Mouse (Mus musculus) kidney, postnatal 4 days (tissue): ENCODE results near the gene Dbi.

ENCODE experiments used
- DNase-seq, 2 experiments: peaks; one replicate each; pipeline ENCODE4 v3.0.0; 2021; ENCODE audit warnings: mixed read lengths in 2 of 2

The Dbi gene

GRCm38 (mm10) chr1:120120141-120120968 is 523 bp downstream of the Dbi start:
- peak; percentile 52 to 72 for DNase-seq

GRCm38 (mm10) chr1:120119389-120119788 is 1.5 kb downstream of the Dbi start:
- no peak for DNase-seq

GRCm38 (mm10) chr1:120118854-120119253 is 2.0 kb downstream of the Dbi start:
- DNase-seq: no peak

GRCm38 (mm10) chr1:120116106-120116505 is 4.8 kb downstream of the Dbi start:
- DNase-seq: peak; percentile 43 to 61

- DNase-seq: no peak
Observed at GRCm38 (mm10) chr1:120115671-120116081, 5.2 kb downstream of the Dbi start.

- DNase-seq: no peak
Observed at GRCm38 (mm10) chr1:120112251-120113187, 8.4 kb downstream of the Dbi start.

- no peak for DNase-seq
Observed at GRCm38 (mm10) chr1:120111766-120112165, 9.1 kb downstream of the Dbi start.

GRCm38 (mm10) chr1:120109741-120110432 is 11.0 kb downstream of the Dbi start:
- DNase-seq: peak; percentile 37 to 58

- peak; percentile 47 to 65 for DNase-seq
Observed at GRCm38 (mm10) chr1:120105556-120105959, 15.3 kb downstream of the Dbi start.

- no peak for DNase-seq
Observed at GRCm38 (mm10) chr1:120101227-120101609, 19.7 kb downstream of the Dbi start.

GRCm38 (mm10) chr1:120100456-120101226 is 20.2 kb downstream of the Dbi start:
- DNase-seq: no peak

GRCm38 (mm10) chr1:120099483-120099882 is 21.4 kb downstream of the Dbi start:
- DNase-seq: peak in 1 of 2 experiments; percentile 52

- peak; percentile 82 to 84 for DNase-seq
Observed at GRCm38 (mm10) chr1:120098327-120098726, 22.6 kb downstream of the Dbi start.

- no peak for DNase-seq
Observed at GRCm38 (mm10) chr1:120094920-120095319, 26.0 kb downstream of the Dbi start.

GRCm38 (mm10) chr1:120093482-120094134 is 27.3 kb downstream of the Dbi start:
- peak; percentile 94 to 95 for DNase-seq

GRCm38 (mm10) chr1:120090880-120091570 is 29.9 kb downstream of the Dbi start:
- DNase-seq: no peak

GRCm38 (mm10) chr1:120089180-120089579 is 31.7 kb downstream of the Dbi start:
- no peak for DNase-seq

GRCm38 (mm10) chr1:120086644-120087043 is 34.2 kb downstream of the Dbi start:
- no peak for DNase-seq

GRCm38 (mm10) chr1:120085696-120086095 is 35.2 kb downstream of the Dbi start:
- no peak for DNase-seq

- no peak for DNase-seq
Observed at GRCm38 (mm10) chr1:120083921-120084517, 36.9 kb downstream of the Dbi start.
